Mouse (Mus musculus) left cerebral cortex, adult 2 months (tissue): ENCODE measurements around the gene Iba57. TPM values are rescaled to one million over a fixed set of nuclear protein-coding genes. Genes with fewer than 3 reads are reported as not detected.

ENCODE experiments used
- DNase-seq, 2 experiments: peaks; one replicate each; pipeline ENCODE4 v3.0.0; 2021 to 2022; ENCODE audit warnings: low spot score in 2 of 2, mixed read lengths in 1 of 2; ENCODE audit errors: extremely low spot score in 1 of 2
- H3K27ac ChIP-seq: fragments of 200-600 bp; 2 replicates; pipeline ENCODE4 v1.8.1; 2022
- H3K4me3 ChIP-seq: fragments of 200-600 bp; 2 replicates; pipeline ENCODE4 v1.8.1; 2022
- CTCF ChIP-seq: fragments of 200-600 bp; IDR thresholded peaks from 2 replicates; pipeline ENCODE4 v1.8.1; 2022; ENCODE audit warnings: antibody characterized with exemption, mild to moderate bottlenecking, moderate library complexity
- intact Hi-C: fragments of 180-260 bp; cut with DNase I; formaldehyde crosslinking; loops from one replicate; pipeline ENCODE4 v1.15.1; 2025
- total RNA-seq, 2 experiments: library from RNA; stranded (reverse); gene quantifications; 2 replicates each; pipeline ENCODE4 v1.2.3; 2021

Iba57 gene
- total RNA-seq, 2 experiments from 2014 or later = 7.4 to 7.8 TPM

GRCm38 (mm10) chr11:59170549-59170948 lies 7.0 kb upstream of the Iba57 start:
- H3K27ac ChIP-seq = no peak overlapping the region
- no peak for DNase-seq
- no peak for TF ChIP-seq CTCF
- H3K4me3 ChIP-seq = no peak overlapping the region
- intact Hi-C loops = no loop called here

- no peak overlapping the region for H3K27ac ChIP-seq
- TF ChIP-seq CTCF = no peak
- intact Hi-C loops = no loop called here
- no peak for DNase-seq
- no peak overlapping the region for H3K4me3 ChIP-seq
Observed at GRCm38 (mm10) chr11:59169807-59170206, 6.3 kb upstream of the Iba57 start.

GRCm38 (mm10) chr11:59165616-59166241 lies 2.2 kb upstream of the Iba57 start:
- H3K27ac ChIP-seq = no peak overlapping the region
- TF ChIP-seq CTCF = no peak
- no peak overlapping the region for H3K4me3 ChIP-seq
- intact Hi-C loops = no loop called here
- no peak for DNase-seq

GRCm38 (mm10) chr11:59164384-59164783 lies 845 bp upstream of the Iba57 start:
- Histone ChIP-seq H3K4me3 (no peak overlapping the region), H3K27ac (peak overlapping the region; percentile 99)
- intact Hi-C loops = no loop called here
- TF ChIP-seq CTCF = no peak
- no peak for DNase-seq

- DNase-seq = no peak
- TF ChIP-seq CTCF = no peak
- intact Hi-C loops = loop anchor here (1.0 to 2.0 kb wide), 2 partner anchors 20 to 66 kb away; partner anchors contain the start of genes Arf1 and Gjc2
- H3K27ac ChIP-seq = peak overlapping the region; percentile 99
- H3K4me3 ChIP-seq = peak overlapping the region; percentile 60
Observed at GRCm38 (mm10) chr11:59162443-59163254, 890 bp downstream of the Iba57 start.

GRCm38 (mm10) chr11:59161398-59161797 lies 2.1 kb downstream of the Iba57 start:
- DNase-seq = no peak
- no peak; the same call in 1 of the 2 replicates for TF ChIP-seq CTCF
- Histone ChIP-seq H3K27ac (no peak overlapping the region), H3K4me3 (no peak overlapping the region)
- intact Hi-C loops = no loop called here

- no peak for TF ChIP-seq CTCF
- H3K27ac ChIP-seq = no peak overlapping the region
- DNase-seq = no peak
- intact Hi-C loops = no loop called here
- no peak overlapping the region for H3K4me3 ChIP-seq
Observed at GRCm38 (mm10) chr11:59159558-59159957, 4.0 kb downstream of the Iba57 start.

- no peak for DNase-seq
- no peak for TF ChIP-seq CTCF
- H3K27ac ChIP-seq = no peak overlapping the region
- intact Hi-C loops = no loop called here
- no peak overlapping the region for H3K4me3 ChIP-seq
Observed at GRCm38 (mm10) chr11:59159099-59159498, 4.4 kb downstream of the Iba57 start.

GRCm38 (mm10) chr11:59155900-59156299 lies 7.6 kb downstream of the Iba57 start:
- H3K4me3 ChIP-seq = no peak overlapping the region
- intact Hi-C loops = no loop called here
- DNase-seq = no peak
- no peak overlapping the region for H3K27ac ChIP-seq
- no peak for TF ChIP-seq CTCF

GRCm38 (mm10) chr11:59154220-59154619 lies 9.3 kb downstream of the Iba57 start:
- Histone ChIP-seq H3K27ac (no peak overlapping the region), H3K4me3 (no peak overlapping the region)
- intact Hi-C loops = no loop called here
- no peak for DNase-seq
- no peak for TF ChIP-seq CTCF

- Histone ChIP-seq H3K27ac (no peak overlapping the region), H3K4me3 (no peak overlapping the region)
- intact Hi-C loops = no loop called here
- peak; percentile 19 for TF ChIP-seq CTCF
- no peak for DNase-seq
Observed at GRCm38 (mm10) chr11:59151729-59152128, 11.8 kb downstream of the Iba57 start.

- intact Hi-C loops = no loop called here
- Histone ChIP-seq H3K4me3 (no peak overlapping the region), H3K27ac (no peak overlapping the region)
- DNase-seq = no peak
- no peak for TF ChIP-seq CTCF
Observed at GRCm38 (mm10) chr11:59149302-59149701, 14.2 kb downstream of the Iba57 start.

- TF ChIP-seq CTCF = no peak
- DNase-seq = no peak
- H3K4me3 ChIP-seq = no peak overlapping the region
Observed at GRCm38 (mm10) chr11:59142962-59143361, 20.6 kb downstream of the Iba57 start.

More at GRCm38 (mm10) chr11:59142962-59143361, 20.6 kb downstream of the Iba57 start:
- intact Hi-C loops = no loop called here
- H3K27ac ChIP-seq = no peak overlapping the region
